In the genomic region with DNA sequence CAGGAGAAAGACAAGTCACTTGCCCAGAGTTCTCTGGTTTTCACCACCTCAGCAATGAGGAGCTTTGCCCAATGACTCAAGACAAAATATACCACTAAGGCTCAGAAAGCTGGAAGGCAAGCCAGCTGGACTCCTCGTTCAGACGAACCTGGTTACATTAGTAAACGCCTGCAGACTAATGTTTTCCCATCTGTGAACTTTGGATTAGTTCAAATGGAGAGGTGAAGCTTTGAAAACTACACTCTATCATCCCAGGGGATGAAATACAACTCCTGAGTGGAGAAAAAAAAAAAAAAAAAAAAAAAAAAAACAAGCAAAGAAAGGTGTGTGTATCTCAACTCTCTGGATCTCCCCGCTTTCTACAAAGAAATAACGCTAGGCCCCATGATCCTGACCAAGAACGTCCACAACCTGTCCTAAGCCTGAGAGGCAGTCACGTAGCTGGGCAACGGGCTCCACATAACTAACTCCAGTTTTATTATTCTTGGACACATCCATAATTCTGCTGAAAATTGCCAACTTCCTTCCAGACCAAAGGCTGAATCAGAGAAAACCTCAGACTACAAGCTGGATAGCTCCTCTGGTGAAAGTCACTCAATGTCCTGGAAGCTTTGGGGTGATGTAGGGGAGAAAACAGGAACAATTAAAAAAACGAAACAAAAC, we compare ENCODE assay signal across 8 mouse cellular contexts. TPM values are rescaled to one million over a fixed set of nuclear protein-coding genes. Genes with fewer than 3 reads are reported as not detected.
DNase-seq lines count a peak whose midpoint lies in the region; ATAC-seq and TF ChIP-seq lines count a peak whose summit lies in the region.

No protein-coding gene starts in this region.

- H3K27ac ChIP-seq in kidney, embryonic 16.5 days (ENCODE audit: low read length), result no peak overlapping the region
- peak overlapping the region; percentile 97; the same call in 1 of the 2 replicates for H3K27ac ChIP-seq in hindbrain, postnatal 0 days

- no peak for TF ChIP-seq POLR2A in myocyte (IDR thresholded peaks at IDR 0.05; ENCODE audit: insufficient read length, low read depth)

- no peak overlapping the region for H3K9ac ChIP-seq in kidney, embryonic 16.5 days (replicated peaks; ENCODE audit: low read length)
- H3K9ac ChIP-seq in hindbrain, postnatal 0 days (replicated peaks; ENCODE audit: low read length), result peak overlapping the region; percentile 92

- no peaks in the 10 kb centered on the region for H3K27me3 ChIP-seq in kidney, embryonic 16.5 days (ENCODE audit: insufficient read depth, low read length)
- H3K27me3 ChIP-seq in hindbrain, postnatal 0 days (ENCODE audit: insufficient read depth, low read length), result no peaks in the 10 kb centered on the region
- H3K27me3 ChIP-seq in myocyte (ENCODE audit: control insufficient read depth, insufficient read depth, insufficient read length), result no peaks in the 10 kb centered on the region

- 39% methylated on average over 9 of the region's 9 CpGs for WGBS in kidney, embryonic 16.5 days
- WGBS in hindbrain, postnatal 0 days, result 31% methylated on average over 9 of the region's 9 CpGs

- H3K4me2 ChIP-seq in kidney, embryonic 16.5 days (replicated peaks; ENCODE audit: low read depth, low read length), result peak overlapping the region; percentile 99
- peak overlapping the region; percentile 78 for H3K4me2 ChIP-seq in hindbrain, postnatal 0 days (ENCODE audit: low read depth, low read length)
- H3K4me2 ChIP-seq in myocyte (ENCODE audit: low read depth), result peak overlapping the region; percentile 80

- H3K36me3 ChIP-seq in kidney, embryonic 16.5 days (ENCODE audit: insufficient read depth, low read length), result no peaks in the 10 kb centered on the region
- H3K36me3 ChIP-seq in hindbrain, postnatal 0 days (ENCODE audit: insufficient read depth, low read length), result no peaks in the 10 kb centered on the region
- H3K36me3 ChIP-seq in myocyte (ENCODE audit: control insufficient read depth, insufficient read depth), result peaks cover 15% of the 10 kb centered on the region

- H3K9me3 ChIP-seq in kidney, embryonic 16.5 days (ENCODE audit: low read length), result no peaks in the 10 kb centered on the region
- no peaks in the 10 kb centered on the region for H3K9me3 ChIP-seq in hindbrain, postnatal 0 days (ENCODE audit: low read length)

- no peak for TF ChIP-seq CTCF in hindbrain, postnatal 0 days (IDR thresholded peaks at IDR 0.05; ENCODE audit: low read depth)

- H3K79me2 ChIP-seq in myocyte (ENCODE audit: control insufficient read depth, insufficient read depth), result peaks cover 56% of the 10 kb centered on the region

- ATAC-seq in kidney, embryonic 16.5 days (ENCODE audit: low FRiP score, low TSS enrichment), result no peak
- ATAC-seq in hindbrain, postnatal 0 days, result no peak

- peaks cover 25% of the 10 kb centered on the region for H3K4me1 ChIP-seq in kidney, embryonic 16.5 days (ENCODE audit: insufficient read depth, low read length)
- H3K4me1 ChIP-seq in hindbrain, postnatal 0 days (ENCODE audit: insufficient read depth, low read length), result peaks cover 15% of the 10 kb centered on the region; the same call in 1 of the 2 replicates

- peak overlapping the region; percentile 73 for H3K4me3 ChIP-seq in kidney, embryonic 16.5 days (ENCODE audit: low read length)
- H3K4me3 ChIP-seq in hindbrain, postnatal 0 days (ENCODE audit: low read length), result peak overlapping the region; percentile 80
- H3K4me3 ChIP-seq in myocyte, result peak overlapping the region; percentile 87

- DNase-seq in kidney, postnatal 4 days, result no peak
- peak; percentile 17 for DNase-seq in brain, adult 2 months (ENCODE audit: low read depth, low spot score)
- no peak for DNase-seq in hindbrain, postnatal 0 days (ENCODE audit: low spot score)
- no peak for DNase-seq in adrenal gland, postnatal 4 days (ENCODE audit: low spot score in 2 of 2)
- DNase-seq in urinary bladder, postnatal 4 days (ENCODE audit: low spot score in 2 of 2), result no peak
- no peak for DNase-seq in cerebellum, postnatal 25 days

- peak overlapping the region; percentile 92 for H3ac ChIP-seq in myocyte (ENCODE audit: control insufficient read depth, insufficient read length)

TF ChIP-seq in myocyte, 11 proteins besides CTCF, POLR2A, EP300 and RAD21:
- no peak for TF ChIP-seq MYOG (IDR thresholded peaks at IDR 0.05; ENCODE audit: control insufficient read depth in 1 of 3, insufficient read depth in 1 of 3, insufficient read length in 2 of 3, low read depth in 2 of 3)
- no peak for TF ChIP-seq USF1 (IDR thresholded peaks at IDR 0.05; ENCODE audit: low read depth)
- TF ChIP-seq MAX (IDR thresholded peaks at IDR 0.05; ENCODE audit: low read depth), result no peak
- no peak for TF ChIP-seq TCF12 (IDR thresholded peaks at IDR 0.05; ENCODE audit: insufficient read depth, poor library complexity, severe bottlenecking)
- TF ChIP-seq POLR2AphosphoS2 (IDR thresholded peaks at IDR 0.05; ENCODE audit: insufficient read length, low read depth), result no peak
- TF ChIP-seq REST (IDR thresholded peaks at IDR 0.05; ENCODE audit: insufficient read depth, insufficient read length), result no peak
- TF ChIP-seq E2F4 (IDR thresholded peaks at IDR 0.05; ENCODE audit: insufficient read depth), result no peak
- no peak for TF ChIP-seq TCF3 (IDR thresholded peaks at IDR 0.05; ENCODE audit: insufficient read length, low read depth)
- TF ChIP-seq SRF (IDR thresholded peaks at IDR 0.05; ENCODE audit: control insufficient read depth, insufficient read length, low read depth), result no peak
- TF ChIP-seq MYOD1 (IDR thresholded peaks at IDR 0.05; ENCODE audit: control insufficient read depth in 1 of 3, insufficient read length in 2 of 3, low read depth in 2 of 3), result no peak
- no peak for TF ChIP-seq CEBPB (IDR thresholded peaks at IDR 0.05; ENCODE audit: insufficient read depth, poor library complexity, severe bottlenecking)

RNA-seq across cellular contexts. Expression of a gene that starts 1.4 kb away (rescaled TPM):
- 9.4 and 9.8 TPM in 2 replicates for polyA plus RNA-seq in kidney, embryonic 16.5 days (2015; fragmentation: Nextera tagmentation; extraction: Ambion mirVana)
- total RNA-seq in hindbrain, postnatal 0 days (2014; rRNA removed), result 199 and 217 TPM in 2 replicates
- 70.5 and 71.4 TPM in 2 replicates for polyA plus RNA-seq in hindbrain, postnatal 0 days (2015; fragmentation: Nextera tagmentation; extraction: Ambion mirVana)
- 66.7 TPM for polyA plus RNA-seq in myocyte (2012; fragmentation: generic; extraction: Trizol)
- 10 to 100 TPM in 1 of 2 experiments, 1 to 10 TPM in 1; 8.7 to 10.8 TPM for total RNA-seq in adrenal gland, postnatal 4 days (2021)
